Mouse (Mus musculus): ENCODE measurements around the gene Inpp5a.

Gene Inpp5a

DNA sequence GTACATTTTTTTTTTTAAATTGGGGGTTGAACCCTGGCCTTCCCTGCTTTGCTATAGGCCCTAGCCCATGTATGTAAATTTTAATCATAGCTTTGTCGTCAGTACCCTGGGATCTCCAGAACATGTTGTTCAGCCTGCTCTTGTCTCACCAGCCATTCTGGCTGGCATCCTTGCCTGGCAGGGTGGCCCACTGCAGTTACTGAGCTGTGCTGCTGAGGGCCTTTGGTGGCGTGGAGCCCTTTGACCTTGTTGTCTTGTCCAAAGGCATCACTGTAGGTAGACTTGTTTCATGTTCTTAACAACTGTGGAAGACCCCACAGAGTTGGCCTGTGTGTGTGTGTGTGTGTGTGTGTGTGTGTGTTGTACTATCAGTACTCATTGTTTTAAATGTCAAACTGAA, 3.2 kb downstream of the Inpp5a start:
- in situ Hi-C loops (cut with MboI; ENCODE audit: low pct_unique_long_range_greater_than_20kb in 1 of 2, low sequenced_read_pairs in 2 of 2, unreplicated experiment in 1 of 2) = no loop called here

DNA sequence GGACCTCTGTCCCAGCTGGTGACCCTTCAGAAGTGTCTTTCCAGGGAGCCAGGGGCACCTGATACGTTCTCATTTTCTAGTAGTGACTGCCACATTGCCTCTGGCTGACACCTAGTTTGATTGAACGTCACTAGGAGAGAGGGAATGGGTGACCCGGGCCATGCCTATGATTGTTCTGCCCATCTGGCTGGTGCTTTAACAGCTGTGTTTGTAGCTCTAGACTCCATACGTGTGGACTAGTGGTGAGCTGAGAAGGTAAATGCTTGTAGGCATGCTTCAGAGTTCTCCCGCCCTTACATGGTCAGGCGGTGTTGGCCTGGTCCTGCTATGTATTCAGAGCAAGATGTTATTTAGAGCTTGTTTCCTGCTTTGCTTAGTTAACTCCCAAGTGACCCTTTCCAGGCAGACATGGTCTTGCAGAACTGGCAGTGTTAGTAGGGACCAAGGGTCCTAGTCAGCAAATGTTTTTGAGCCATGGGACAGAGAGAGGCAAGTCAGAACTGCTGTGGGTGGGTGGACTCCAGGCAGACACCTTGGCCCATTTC, 3.9 kb downstream of the Inpp5a start:
- in situ Hi-C loops (cut with MboI; ENCODE audit: low pct_unique_long_range_greater_than_20kb in 1 of 2, low sequenced_read_pairs in 2 of 2, unreplicated experiment in 1 of 2) = no loop called here

DNA sequence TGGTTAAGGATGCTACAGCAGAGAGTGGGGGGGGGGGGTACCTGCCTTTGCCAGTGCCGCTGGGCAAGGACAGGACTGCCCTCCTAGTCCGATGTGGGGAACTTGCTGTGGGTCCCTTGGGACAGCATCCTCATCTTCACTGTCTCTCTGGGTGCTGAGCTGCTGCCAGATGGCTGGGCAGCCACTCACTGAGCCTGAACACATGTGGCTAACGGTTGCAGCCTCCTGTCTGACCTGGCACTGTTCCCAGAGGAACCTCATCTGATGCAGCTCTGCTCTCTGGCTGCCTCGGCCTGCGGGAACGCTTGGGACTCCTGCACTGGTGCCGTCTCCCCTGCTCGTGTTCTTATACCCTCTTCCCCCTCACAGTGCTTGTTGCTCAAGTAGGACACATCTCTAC, 8.6 kb downstream of the Inpp5a start:
- in situ Hi-C loops (cut with MboI; ENCODE audit: low pct_unique_long_range_greater_than_20kb in 1 of 2, low sequenced_read_pairs in 2 of 2, unreplicated experiment in 1 of 2) = no loop called here

DNA sequence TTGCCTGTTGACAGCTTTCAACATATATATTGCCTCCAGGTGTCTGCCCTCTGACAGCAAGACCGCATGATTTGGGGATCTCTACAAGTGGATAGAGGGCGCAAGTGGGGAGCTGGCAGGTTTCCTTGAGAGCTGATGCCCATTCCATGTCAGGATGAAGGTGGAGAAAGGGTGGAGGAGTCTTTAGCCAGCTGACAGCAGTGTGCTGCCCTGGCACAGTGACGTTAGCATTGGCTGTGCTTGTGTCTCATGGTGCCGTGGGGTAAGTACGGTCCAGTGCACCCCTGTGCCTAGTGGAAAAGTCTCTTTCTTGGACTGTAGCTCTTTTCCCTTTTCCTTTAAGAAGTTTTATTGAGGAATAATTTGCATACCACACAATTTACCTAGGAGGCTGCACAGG, 9.2 kb downstream of the Inpp5a start:
- in situ Hi-C loops (cut with MboI; ENCODE audit: low pct_unique_long_range_greater_than_20kb in 1 of 2, low sequenced_read_pairs in 2 of 2, unreplicated experiment in 1 of 2) = no loop called here

DNA sequence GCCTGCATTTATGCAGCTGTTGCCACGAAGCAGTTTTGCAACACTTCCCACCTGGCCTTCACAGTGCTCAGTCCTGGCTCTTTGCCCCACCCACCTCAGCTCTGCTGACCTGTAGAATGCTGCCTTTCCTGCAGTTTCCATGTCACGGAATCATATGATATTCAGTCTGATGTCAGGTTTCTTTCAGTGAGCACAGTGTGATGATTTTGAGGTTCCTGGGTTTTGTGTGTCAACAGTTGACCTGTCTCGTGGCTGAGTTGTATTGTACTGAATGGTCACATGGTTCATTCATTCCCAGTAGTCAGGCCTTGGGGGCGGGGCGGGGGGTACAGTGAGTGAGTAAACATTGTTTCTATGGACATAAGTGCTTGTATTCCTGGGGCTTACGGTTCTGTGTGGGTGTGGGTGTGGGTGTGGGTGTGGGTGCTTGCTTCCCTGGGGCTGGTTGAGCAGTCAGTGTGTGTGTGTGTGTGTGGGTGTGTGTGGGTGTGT, 9.7 kb downstream of the Inpp5a start:
- in situ Hi-C loops (cut with MboI; ENCODE audit: low pct_unique_long_range_greater_than_20kb in 1 of 2, low sequenced_read_pairs in 2 of 2, unreplicated experiment in 1 of 2) = no loop called here

DNA sequence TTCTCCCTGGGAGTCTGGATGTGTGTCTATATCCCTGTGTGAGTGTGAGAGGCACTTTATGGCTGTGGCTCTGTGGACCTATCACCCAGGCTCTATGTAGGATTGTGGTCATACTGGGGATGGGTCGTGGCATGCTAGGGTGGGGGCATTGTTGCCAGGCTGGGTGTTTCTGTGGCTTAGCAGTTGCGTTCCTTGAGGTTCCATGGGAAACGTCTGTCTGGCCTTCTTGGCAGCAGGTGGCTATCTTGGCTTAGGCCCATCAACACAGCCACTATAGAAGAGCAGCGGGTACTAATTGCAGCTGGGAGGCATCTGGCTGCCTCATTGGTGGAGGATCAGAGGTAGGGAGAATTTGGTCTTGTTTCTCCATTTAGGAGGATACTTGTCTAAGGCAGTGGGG, 10.7 kb downstream of the Inpp5a start:
- in situ Hi-C loops (cut with MboI; ENCODE audit: low pct_unique_long_range_greater_than_20kb in 1 of 2, low sequenced_read_pairs in 2 of 2, unreplicated experiment in 1 of 2) = no loop called here

DNA sequence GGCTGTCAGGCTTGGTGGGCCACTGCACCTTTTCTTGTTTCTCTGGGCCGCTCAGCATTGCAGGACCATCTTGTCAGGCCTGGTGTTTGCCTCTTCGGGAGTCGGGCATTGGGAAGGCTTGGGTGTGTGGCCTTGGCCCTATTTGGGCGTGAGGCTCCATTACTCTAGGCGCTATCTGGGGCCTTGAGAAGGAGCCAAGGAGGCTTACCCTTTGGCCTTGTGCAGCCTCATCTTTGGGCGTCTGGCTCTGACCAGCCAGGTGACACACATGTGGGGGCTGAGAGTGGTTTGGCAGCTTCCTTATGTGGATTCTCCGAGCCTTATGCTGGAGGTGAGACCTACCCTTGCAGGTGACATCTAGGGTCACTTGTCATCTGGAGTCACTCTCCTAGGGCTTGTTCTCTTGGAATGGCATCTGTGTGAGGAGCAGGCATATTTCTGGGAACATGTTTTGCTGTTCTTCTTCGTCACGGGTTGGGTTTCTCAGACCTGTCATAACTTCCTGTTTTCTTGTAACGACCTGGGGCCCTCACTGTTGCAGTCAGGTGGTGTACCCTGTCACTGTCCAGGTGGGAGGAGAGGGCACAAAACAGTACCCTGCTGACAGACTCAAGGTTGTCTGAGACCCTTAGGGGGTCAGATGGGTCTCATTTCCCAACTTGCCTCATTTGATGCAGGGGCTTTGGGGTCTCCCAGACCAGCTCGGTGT, 11.2 kb downstream of the Inpp5a start:
- in situ Hi-C loops (cut with MboI; ENCODE audit: low pct_unique_long_range_greater_than_20kb in 1 of 2, low sequenced_read_pairs in 2 of 2, unreplicated experiment in 1 of 2) = no loop called here

DNA sequence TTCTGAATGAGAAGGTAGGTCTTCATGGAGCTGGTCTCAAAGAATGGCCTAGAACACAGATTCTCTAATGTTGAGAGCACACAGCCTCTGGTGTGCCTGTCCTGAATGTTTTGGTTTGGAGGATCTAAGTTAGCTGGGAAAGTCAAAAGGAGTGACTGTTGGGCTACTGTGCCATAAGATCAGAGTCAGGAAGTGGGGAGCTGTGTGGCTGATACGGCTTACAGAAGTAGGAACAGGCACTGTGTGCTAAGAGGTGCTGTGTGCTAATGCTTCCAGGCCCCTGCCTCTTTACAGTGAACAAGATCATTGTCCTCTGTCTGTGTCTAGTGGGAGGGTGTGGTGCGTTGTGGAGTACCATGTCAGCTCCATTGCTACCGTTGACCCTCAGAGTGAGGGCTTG, 12.0 kb downstream of the Inpp5a start:
- in situ Hi-C loops (cut with MboI; ENCODE audit: low pct_unique_long_range_greater_than_20kb in 1 of 2, low sequenced_read_pairs in 2 of 2, unreplicated experiment in 1 of 2) = no loop called here

DNA sequence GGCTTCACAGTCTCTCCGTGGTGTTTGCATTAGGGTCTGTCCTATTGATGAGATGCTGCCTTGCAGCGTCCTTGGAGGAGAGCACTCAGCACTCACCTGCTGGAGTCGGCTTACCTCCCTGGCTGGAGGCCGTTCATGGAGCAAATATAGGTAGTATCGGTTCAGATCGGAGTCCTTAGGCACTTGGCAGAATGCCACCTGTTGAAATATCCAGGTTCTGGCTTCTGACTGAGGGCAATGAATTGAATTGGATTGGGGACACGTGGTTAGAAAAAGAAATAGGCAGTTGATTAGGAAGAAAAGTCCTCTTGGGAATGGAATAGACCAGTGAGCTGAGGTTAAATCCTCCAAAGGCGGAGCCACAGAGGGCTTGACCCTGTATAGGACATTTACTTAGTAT, 12.9 kb downstream of the Inpp5a start:
- in situ Hi-C loops (cut with MboI; ENCODE audit: low pct_unique_long_range_greater_than_20kb in 1 of 2, low sequenced_read_pairs in 2 of 2, unreplicated experiment in 1 of 2) = no loop called here

DNA sequence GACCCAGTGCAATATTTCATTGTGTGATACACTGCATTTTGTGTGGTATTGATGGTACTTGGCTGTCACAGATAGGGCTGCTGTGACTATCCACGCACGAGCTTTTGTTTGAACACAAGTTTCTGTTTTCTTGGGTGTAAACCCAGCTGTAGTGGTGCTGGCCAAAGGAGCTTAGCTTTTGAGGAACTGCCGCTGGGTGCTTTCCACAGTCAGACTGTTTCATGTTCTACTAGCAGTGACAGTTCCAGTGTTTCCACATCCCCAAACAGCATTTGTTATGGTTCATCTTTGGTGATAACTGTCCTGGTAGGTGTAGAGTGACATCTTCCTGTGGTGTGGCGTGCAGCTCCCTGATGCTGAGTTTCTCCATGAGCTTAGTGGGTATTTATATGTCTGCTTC, 13.8 kb downstream of the Inpp5a start:
- in situ Hi-C loops (cut with MboI; ENCODE audit: low pct_unique_long_range_greater_than_20kb in 1 of 2, low sequenced_read_pairs in 2 of 2, unreplicated experiment in 1 of 2) = no loop called here

DNA sequence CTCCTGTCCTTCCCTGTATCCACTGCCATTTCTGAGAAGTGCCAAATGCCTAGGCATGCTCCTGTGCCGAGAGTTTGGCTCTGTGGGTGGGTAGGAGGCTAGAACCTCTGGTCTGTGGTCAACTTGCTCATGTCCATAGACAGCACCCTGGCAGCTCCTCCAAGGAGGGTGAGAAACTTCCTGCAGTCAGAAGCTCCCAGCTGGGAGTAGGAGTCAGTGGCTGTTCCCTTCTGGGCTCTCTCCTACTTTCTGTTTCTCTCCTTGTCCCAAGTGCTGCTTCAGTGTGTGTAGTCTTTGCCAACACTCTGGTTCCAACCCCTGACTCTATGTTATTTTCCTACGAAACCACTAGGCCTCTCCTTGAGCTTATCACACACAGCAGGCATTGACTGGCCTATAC, 17.7 kb downstream of the Inpp5a start:
- in situ Hi-C loops (cut with MboI; ENCODE audit: low pct_unique_long_range_greater_than_20kb in 1 of 2, low sequenced_read_pairs in 2 of 2, unreplicated experiment in 1 of 2) = no loop called here

DNA sequence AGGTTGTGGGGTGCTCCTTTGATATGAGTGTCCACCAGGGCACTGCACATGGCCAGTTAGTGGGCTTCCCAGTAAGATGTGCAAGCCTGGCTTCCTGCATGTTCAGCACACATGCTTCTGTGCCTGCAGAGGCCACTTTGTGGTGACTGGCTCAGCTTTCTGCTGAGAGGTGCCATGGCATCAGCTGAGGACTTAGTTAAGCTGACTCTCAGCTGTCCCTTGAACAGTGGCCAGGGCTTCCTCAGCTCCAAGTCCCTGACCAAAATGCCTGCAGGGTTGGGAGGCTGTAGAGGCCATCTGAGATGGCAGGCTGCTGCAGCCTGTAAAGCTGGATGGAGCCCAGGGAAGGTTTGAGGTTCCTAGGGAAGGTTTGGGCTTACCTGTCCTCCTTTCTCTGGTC, 19.1 kb downstream of the Inpp5a start:
- in situ Hi-C loops (cut with MboI; ENCODE audit: low pct_unique_long_range_greater_than_20kb in 1 of 2, low sequenced_read_pairs in 2 of 2, unreplicated experiment in 1 of 2) = no loop called here

DNA sequence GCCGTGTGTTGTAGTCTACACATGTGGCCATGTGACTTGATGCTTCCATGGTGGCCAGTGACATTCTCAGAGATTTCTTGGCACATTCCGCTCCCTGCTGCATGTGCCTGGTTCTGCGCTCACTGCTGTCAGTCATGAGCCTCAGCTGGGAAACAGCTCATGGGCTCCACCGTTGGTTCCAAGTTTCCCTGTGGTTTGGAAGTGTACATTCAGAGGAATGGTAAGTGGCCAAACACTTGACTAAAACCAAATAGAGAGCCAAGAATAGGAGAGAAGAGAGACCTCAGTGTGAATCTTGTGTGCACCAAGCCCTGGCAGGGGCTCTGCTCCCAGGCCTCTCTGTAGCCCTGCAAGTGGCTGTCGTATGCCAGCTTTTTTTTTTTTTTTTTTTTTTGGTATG, 21.0 kb downstream of the Inpp5a start:
- in situ Hi-C loops (cut with MboI; ENCODE audit: low pct_unique_long_range_greater_than_20kb in 1 of 2, low sequenced_read_pairs in 2 of 2, unreplicated experiment in 1 of 2) = no loop called here

DNA sequence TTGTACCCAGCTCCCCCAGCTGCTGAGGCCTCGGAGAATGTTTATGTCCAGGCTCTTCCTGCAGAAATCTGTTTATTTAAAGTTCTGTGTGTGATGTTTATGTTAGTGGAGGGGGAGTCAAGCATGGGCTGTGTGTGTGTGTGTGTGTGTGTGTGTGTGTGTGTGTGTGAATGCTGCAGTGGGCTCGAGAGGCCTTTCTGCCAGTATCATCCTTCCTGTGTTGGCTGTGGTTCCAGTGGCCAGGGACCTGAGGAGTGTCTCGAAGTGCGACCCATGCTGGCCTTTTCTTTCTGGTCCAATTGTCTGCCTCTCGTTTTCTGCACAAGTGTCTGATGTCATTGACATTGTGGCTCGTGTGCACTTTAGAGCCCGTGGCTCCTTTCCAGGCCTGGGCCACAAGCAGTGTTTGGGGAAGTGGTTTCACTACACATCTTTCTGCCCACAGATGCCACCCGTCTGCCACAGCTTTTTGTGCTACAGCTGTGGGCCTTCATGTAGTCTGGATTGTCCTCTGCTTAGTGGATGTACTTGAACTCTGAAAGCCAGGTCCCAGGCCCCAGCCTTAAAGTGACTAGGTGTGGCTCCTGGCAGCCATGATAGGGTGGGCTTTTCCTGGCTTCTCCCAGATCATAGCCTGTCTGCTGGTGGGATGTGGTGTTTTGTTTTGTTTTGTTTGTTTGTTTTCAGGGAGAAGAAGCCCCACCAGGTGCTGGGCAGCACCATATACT, 23.5 kb downstream of the Inpp5a start:
- in situ Hi-C loops (cut with MboI; ENCODE audit: low pct_unique_long_range_greater_than_20kb in 1 of 2, low sequenced_read_pairs in 2 of 2, unreplicated experiment in 1 of 2) = no loop called here

DNA sequence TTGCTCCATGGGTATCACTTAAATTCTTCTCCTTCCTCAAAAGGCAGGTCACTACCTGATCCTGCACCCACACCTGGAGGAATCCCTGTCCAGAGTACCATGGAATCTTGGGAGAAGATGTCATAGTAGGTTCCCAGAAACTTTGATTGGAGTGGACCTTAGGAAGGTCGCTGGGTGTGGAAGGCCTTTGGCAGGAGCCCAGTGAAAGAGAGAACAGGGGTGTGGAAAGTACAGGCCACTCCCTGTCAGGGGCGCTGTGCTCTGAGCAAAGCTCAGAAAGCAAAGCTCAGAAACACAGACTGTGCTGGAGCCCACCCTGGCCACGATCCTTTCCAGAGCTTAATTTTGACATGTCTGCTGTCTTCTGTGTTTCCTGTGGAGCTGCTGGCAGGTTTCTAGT, 24.5 kb downstream of the Inpp5a start:
- in situ Hi-C loops (cut with MboI; ENCODE audit: low pct_unique_long_range_greater_than_20kb in 1 of 2, low sequenced_read_pairs in 2 of 2, unreplicated experiment in 1 of 2) = no loop called here

DNA sequence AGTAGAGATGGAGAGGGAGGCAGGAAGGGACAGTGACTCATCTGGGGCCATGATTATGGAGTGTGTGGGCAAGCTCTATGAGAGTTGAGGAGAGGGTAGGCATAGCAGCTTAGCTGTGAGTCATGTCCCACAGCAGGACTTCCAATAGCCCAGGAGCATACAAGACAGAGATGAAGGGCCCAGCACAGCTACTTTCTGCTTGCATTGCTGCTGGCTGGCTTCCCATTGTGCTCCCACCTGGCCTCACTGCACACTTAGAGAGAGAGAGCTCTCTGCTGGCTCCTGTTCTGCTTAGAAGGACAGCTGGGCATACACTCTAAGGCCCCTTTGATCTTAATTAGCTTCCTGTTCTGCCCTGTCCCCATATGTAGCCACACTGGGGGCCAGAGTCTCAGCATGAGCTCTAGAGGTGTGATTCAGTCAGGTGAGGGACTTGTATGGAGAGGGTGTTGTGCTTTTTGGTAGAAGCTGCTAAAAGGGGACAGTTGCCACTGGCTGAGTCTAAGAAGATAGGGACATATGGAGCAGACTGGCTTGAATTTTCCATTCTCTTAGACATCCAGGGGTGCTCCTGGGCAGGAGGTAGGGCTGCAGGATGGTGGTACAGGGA, 26.8 kb downstream of the Inpp5a start:
- in situ Hi-C loops (cut with MboI; ENCODE audit: low pct_unique_long_range_greater_than_20kb in 1 of 2, low sequenced_read_pairs in 2 of 2, unreplicated experiment in 1 of 2) = no loop called here

DNA sequence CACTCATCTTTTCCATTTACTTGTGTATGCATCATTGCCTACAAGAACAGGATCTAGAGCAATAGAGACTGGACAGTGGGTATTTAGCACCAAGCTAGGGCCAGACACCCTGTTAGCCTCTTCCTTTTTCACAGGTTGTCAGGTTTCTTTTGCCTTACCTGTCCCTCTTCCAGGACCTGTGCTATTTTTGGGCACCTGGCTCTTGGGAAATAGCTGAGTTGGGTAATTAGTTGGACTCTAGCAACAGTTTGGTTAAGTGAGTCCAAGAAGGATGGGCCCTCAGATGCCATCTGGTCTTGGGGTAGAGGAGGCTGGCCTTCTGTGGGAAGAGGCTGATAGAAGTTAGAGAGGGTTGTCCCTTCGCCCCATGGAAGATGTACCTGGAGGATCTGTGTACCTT, 29.5 kb downstream of the Inpp5a start:
- in situ Hi-C loops (cut with MboI; ENCODE audit: low pct_unique_long_range_greater_than_20kb in 1 of 2, low sequenced_read_pairs in 2 of 2, unreplicated experiment in 1 of 2) = no loop called here

DNA sequence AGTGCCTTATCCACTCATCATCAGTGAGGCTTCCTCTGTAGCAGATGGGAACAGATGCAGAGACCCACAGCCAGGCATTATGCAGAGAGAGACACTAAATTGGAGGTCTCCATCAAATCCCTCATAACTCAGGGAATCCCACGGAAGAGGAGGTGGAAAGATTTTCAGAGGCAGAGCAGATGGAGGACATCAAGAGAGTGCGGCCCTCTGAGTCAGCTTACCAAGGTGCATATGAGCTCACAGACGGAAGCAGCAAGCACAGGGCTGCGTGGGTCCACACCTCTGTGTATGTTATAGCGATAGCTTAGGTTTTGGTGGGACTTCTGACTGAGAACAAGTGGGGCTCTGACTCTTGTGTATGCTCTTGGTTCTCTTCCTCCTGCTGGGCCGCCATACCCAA, 33.9 kb downstream of the Inpp5a start:
- in situ Hi-C loops (cut with MboI; ENCODE audit: low pct_unique_long_range_greater_than_20kb in 1 of 2, low sequenced_read_pairs in 2 of 2, unreplicated experiment in 1 of 2) = no loop called here

DNA sequence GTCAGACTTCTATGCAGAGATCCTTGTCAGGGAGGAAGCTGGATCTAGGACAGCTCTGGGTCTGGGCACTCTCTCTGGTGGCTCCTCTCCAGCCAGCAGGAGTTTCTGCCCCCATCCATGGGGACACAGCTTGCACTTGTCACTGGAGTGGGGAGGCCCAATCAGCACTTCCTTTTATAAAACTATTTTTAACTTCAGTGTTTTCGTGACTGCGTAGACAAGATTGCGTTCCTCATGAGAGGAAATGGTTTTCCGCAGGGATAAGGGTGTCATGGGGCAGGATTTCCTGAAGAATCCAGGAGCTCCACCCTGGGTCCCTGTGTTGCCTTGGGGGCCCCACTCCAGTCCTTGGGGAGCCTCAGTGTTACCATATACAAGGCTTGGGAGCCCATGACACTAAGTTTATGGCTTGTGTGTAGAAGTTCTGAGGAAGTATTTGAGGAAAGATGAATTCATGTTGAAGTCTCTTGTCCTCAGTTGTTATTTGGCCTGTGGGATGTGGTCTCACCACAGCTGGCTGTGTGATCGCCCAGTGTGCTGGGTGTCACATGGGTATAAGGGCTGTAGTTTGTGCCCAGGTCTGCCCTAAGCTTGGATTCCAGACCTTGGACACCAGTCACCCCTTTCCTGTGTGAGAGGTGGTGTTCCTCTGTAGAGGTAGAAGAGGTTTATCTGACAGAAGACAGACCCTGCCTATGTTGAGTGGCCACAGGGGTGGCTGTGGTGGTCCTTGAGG, 45.4 kb downstream of the Inpp5a start:
- in situ Hi-C loops (cut with MboI; ENCODE audit: low pct_unique_long_range_greater_than_20kb in 1 of 2, low sequenced_read_pairs in 2 of 2, unreplicated experiment in 1 of 2) = no loop called here

Data from mouse embryonic stem cell (cell line).